12 mouse cellular contexts compared by ENCODE assay signal in the genomic region with DNA sequence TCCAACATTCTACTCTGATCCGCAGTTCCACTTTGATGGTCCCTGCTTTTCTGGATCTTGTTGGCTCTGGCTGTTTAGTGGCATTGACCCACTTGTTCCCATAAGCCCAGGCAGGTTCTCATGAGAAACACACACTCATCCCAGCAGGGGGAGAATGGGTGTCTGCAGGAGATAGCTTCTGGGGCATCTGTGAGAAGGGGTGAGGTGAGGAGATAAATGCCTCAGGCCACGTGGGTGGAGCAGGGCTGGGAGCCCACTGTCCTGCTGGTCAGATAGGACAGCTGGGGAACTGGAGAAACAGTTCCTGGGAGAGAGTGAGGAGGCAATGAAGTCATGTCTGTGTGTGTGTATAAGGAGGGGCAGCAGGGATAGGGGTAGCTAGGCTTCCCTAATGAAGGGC. TPM values are rescaled to one million over a fixed set of nuclear protein-coding genes. Genes with fewer than 3 reads are reported as not detected.
A peak's percentile ranks its signal among the peaks of the same experiment; 100 is the strongest.
DNase-seq lines count a peak whose midpoint lies in the region; ATAC-seq and TF ChIP-seq lines count a peak whose summit lies in the region.
"Had no signal": no experiment of that assay in that cellular context is flagged by ENCODE, and none has a peak within 500 bp of the region (broad histone marks: within the 10 kb centered on the region; RNA-seq: fewer than 3 reads in every experiment).

No protein-coding gene starts in this region.

- DNase-seq in lung, embryonic 14.5 days = no peak
- no peak for DNase-seq in lung, adult 18-20 months
- no peak for DNase-seq in embryonic facial prominence, embryonic 10.5 days (ENCODE audit: low spot score)
- peak; percentile 88 for DNase-seq in liver, embryonic 13.5 days
- DNase-seq in kidney, adult 11 months = no peak
- no peak for DNase-seq in kidney, adult 8-10 months
- no peak for DNase-seq in adrenal gland, adult (ENCODE audit: inconsistent age in 2 of 2, low spot score in 1 of 2)
- DNase-seq: adrenal gland, postnatal 25 days; embryo, embryonic 11 days; retina, postnatal 1 day; thymus, postnatal 25 days had no signal

- H3K36me3 ChIP-seq in lung, embryonic 14.5 days (ENCODE audit: insufficient read depth) = 0 out of 2 replicates have a peak, but pooled peaks cover 3% of the 10 kb centered on the region
- peaks cover 23% of the 10 kb centered on the region for H3K36me3 ChIP-seq in embryonic facial prominence, embryonic 10.5 days (replicated peaks)
- H3K36me3 ChIP-seq in liver, embryonic 13.5 days = no peaks in the 10 kb centered on the region
- H3K36me3 ChIP-seq in stomach, embryonic 14.5 days (ENCODE audit: control insufficient read depth, insufficient read depth, low read length) = no peaks in the 10 kb centered on the region

- no peak overlapping the region for H3K4me3 ChIP-seq in lung, embryonic 14.5 days (ENCODE audit: low read depth, low read length)
- no peak overlapping the region for H3K4me3 ChIP-seq in embryonic facial prominence, embryonic 10.5 days
- peak overlapping the region; percentile 40 for H3K4me3 ChIP-seq in liver, embryonic 13.5 days (replicated peaks)
- no peak overlapping the region for H3K4me3 ChIP-seq in stomach, embryonic 14.5 days (ENCODE audit: low read depth, low read length)

- no peak overlapping the region for H3K27ac ChIP-seq in lung, embryonic 14.5 days (ENCODE audit: low read depth)
- H3K27ac ChIP-seq in embryonic facial prominence, embryonic 10.5 days (replicated peaks) = 0 out of 2 replicates have a peak overlapping the region, but pooled peaks have one; percentile 36
- H3K27ac ChIP-seq in liver, embryonic 13.5 days = peak overlapping the region; percentile 95
- H3K27ac ChIP-seq in stomach, embryonic 14.5 days (ENCODE audit: low read length) = no peak overlapping the region

- no peaks in the 10 kb centered on the region for H3K9me3 ChIP-seq in lung, embryonic 14.5 days (ENCODE audit: low read depth, low read length)
- no peaks in the 10 kb centered on the region for H3K9me3 ChIP-seq in embryonic facial prominence, embryonic 10.5 days
- no peaks in the 10 kb centered on the region for H3K9me3 ChIP-seq in liver, embryonic 13.5 days (replicated peaks)
- H3K9me3 ChIP-seq in stomach, embryonic 14.5 days (ENCODE audit: control insufficient read depth, low read depth, low read length) = no peaks in the 10 kb centered on the region

- TF ChIP-seq CTCF in lung, embryonic 14.5 days (IDR thresholded peaks at IDR 0.05; ENCODE audit: low read depth) = no peak

- no peak overlapping the region for H3K9ac ChIP-seq in lung, embryonic 14.5 days
- H3K9ac ChIP-seq in liver, embryonic 13.5 days = peak overlapping the region; percentile 71
- 0 out of 2 replicates have a peak overlapping the region, but pooled peaks have one; percentile 6 for H3K9ac ChIP-seq in stomach, embryonic 14.5 days (replicated peaks; ENCODE audit: low read depth, low read length)

- peak; percentile 56; the same call in 1 of the 2 replicates for ATAC-seq in lung, embryonic 14.5 days (ENCODE audit: insufficient read depth)
- ATAC-seq in liver, embryonic 13.5 days (ENCODE audit: low read depth) = peak; percentile 96
- ATAC-seq in stomach, embryonic 14.5 days (ENCODE audit: insufficient number of reproducible peaks, insufficient read depth, low FRiP score, low read depth) = peak; percentile 83; the same call in 1 of the 2 replicates

- H3K4me1 ChIP-seq in lung, embryonic 14.5 days (ENCODE audit: insufficient read depth) = no peaks in the 10 kb centered on the region
- H3K4me1 ChIP-seq in embryonic facial prominence, embryonic 10.5 days = peaks cover 7% of the 10 kb centered on the region; the same call in 1 of the 2 replicates
- H3K4me1 ChIP-seq in liver, embryonic 13.5 days (replicated peaks) = peaks cover 68% of the 10 kb centered on the region
- H3K4me1 ChIP-seq in stomach, embryonic 14.5 days (ENCODE audit: control insufficient read depth, insufficient read depth, low read length) = no peaks in the 10 kb centered on the region

- no peak overlapping the region for H3K4me2 ChIP-seq in lung, embryonic 14.5 days
- peak overlapping the region; percentile 67 for H3K4me2 ChIP-seq in liver, embryonic 13.5 days
- H3K4me2 ChIP-seq in stomach, embryonic 14.5 days (replicated peaks; ENCODE audit: low read depth, low read length) = no peak overlapping the region

- WGBS in lung, embryonic 14.5 days = 47% methylated on average over 2 of the region's 2 CpGs
- 68% methylated on average over 2 of the region's 2 CpGs for WGBS in embryonic facial prominence, embryonic 10.5 days
- WGBS in liver, embryonic 13.5 days (ENCODE audit: insufficient replicate concordance) = 30% methylated on average over 2 of the region's 2 CpGs
- 55% methylated on average over 2 of the region's 2 CpGs for WGBS in stomach, embryonic 14.5 days

- H3K27me3 ChIP-seq in lung, embryonic 14.5 days (ENCODE audit: insufficient read depth, low read length) = no peaks in the 10 kb centered on the region
- H3K27me3 ChIP-seq in embryonic facial prominence, embryonic 10.5 days (replicated peaks; ENCODE audit: low read depth, poor library complexity, severe bottlenecking) = peaks cover 33% of the 10 kb centered on the region
- H3K27me3 ChIP-seq in liver, embryonic 13.5 days = no peaks in the 10 kb centered on the region
- H3K27me3 ChIP-seq in stomach, embryonic 14.5 days (ENCODE audit: control insufficient read depth, insufficient read depth, low read length) = no peaks in the 10 kb centered on the region

RNA-seq across cellular contexts. Expression of a gene that starts 6.9 kb away (rescaled TPM):
- 7.0 and 8.0 TPM in 2 replicates for polyA plus RNA-seq in lung, embryonic 14.5 days (2014; fragmentation: Nextera tagmentation; extraction: Ambion mirVana)
- polyA plus RNA-seq in embryonic facial prominence, embryonic 10.5 days (2016; fragmentation: Nextera tagmentation; extraction: Ambion mirVana) = 6.5 and 7.3 TPM in 2 replicates
- polyA plus RNA-seq in liver, embryonic 13.5 days (2015; fragmentation: Nextera tagmentation; extraction: Ambion mirVana) = 12.3 and 13.8 TPM in 2 replicates
- polyA plus RNA-seq in stomach, embryonic 14.5 days (2014; fragmentation: Nextera tagmentation; extraction: Ambion mirVana) = 6.5 and 6.8 TPM in 2 replicates

RNA-seq across cellular contexts. Expression of a gene that starts 39.0 kb away (rescaled TPM):
- 6.9 and 8.0 TPM in 2 replicates for polyA plus RNA-seq in lung, embryonic 14.5 days (2014; fragmentation: Nextera tagmentation; extraction: Ambion mirVana)
- 12.4 and 14.1 TPM in 2 replicates for polyA plus RNA-seq in embryonic facial prominence, embryonic 10.5 days (2016; fragmentation: Nextera tagmentation; extraction: Ambion mirVana)
- 2.5 and 2.6 TPM in 2 replicates for polyA plus RNA-seq in liver, embryonic 13.5 days (2015; fragmentation: Nextera tagmentation; extraction: Ambion mirVana)
- polyA plus RNA-seq in stomach, embryonic 14.5 days (2014; fragmentation: Nextera tagmentation; extraction: Ambion mirVana) = 8.7 and 8.8 TPM in 2 replicates

Comparison
In these comparisons a context has a peak if more than half of its experiments do, and no peak if none do; other contexts are left out.
1. H3K27ac ChIP-seq: peak in embryonic facial prominence, embryonic 10.5 days (single experiment) and liver, embryonic 13.5 days (single experiment); none in lung, embryonic 14.5 days (single experiment) and stomach, embryonic 14.5 days (single experiment).
2. Peak in every context shown above with its lines, with median percentiles within 50 percentile points of each other: ATAC-seq.